ENCODE assay signal across 1 mouse cellular context in genomic region chr17:28502196-28502821, GRCm38 (mm10).
A peak's percentile ranks its signal among the peaks of the same experiment; 100 is the strongest.
TF ChIP-seq lines count a peak whose summit lies in the region.

No protein-coding gene starts in this region.

TF ChIP-seq in CH12.LX, 34 proteins besides CTCF, POLR2A, EP300 and RAD21:
- TF ChIP-seq MAFK (IDR thresholded peaks at IDR 0.05; ENCODE audit: insufficient replicate concordance, low read length) (no peak), USF2 (conservative IDR thresholded peaks at IDR 0.05; ENCODE audit: low read depth, low read length) (no peak), GABPA (IDR thresholded peaks at IDR 0.05; ENCODE audit: insufficient replicate concordance, low read depth, low read length) (no peak), ZKSCAN1 (IDR thresholded peaks at IDR 0.05; ENCODE audit: borderline replicate concordance, low read depth, low read length) (no peak), CHD1 (IDR thresholded peaks at IDR 0.05; ENCODE audit: low read depth, low read length) (no peak), IRF4 (IDR thresholded peaks at IDR 0.05; ENCODE audit: low read depth, low read length) (no peak), ETS1 (conservative IDR thresholded peaks at IDR 0.05; ENCODE audit: low read depth, low read length) (peak; percentile 19; the same call in 1 of the 2 replicates)
